Mouse (Mus musculus) cerebellum, adult 9-11 months (tissue): Measurements from ENCODE around the gene Ccdc153.

ENCODE experiments used
- DNase-seq: peaks from one replicate; pipeline ENCODE4 v3.0.0; 2022

The Ccdc153 gene

DNA sequence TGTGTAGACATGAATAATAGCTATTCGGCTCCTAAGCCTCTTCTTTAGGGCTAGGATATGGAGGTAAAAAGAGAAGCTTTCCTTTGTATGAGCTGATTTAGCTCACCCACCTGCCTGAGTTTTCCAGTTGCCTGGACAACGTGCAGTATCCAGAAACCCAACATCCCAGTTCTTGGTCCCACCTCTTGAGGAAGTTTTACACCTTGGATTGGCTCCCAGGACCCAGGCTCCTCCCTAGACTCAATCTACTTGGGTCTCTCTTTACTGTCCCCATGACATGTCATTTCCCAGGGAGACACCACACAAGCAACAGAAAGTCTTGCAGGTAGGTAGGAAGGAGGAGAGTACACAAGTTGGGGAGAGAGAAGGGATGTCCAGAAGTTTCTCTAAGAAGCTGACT lies at the start of gene Ccdc153:
TSS of gene Ccdc153 (plus strand) at position 278 of the 400 bp plus-strand sequence.
- no peak for DNase-seq

DNA sequence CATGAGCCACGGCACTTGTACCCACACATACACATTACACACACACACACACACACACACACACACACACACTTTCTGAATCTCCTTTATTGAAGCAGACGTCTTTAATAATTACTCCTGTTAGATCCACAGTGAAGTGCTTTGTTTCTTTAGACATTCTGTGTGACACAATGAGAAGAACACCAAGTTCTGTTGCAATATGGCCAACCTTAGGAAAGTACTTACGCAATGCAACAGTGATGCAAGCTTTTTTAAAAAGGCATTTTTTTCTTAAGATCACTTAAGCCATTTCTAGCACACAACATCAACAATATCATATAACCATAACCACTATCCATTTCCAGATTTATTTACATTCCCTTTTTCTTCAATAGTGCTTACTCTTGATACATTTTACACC lies 49.3 kb upstream of the Ccdc153 start:
- no peak for DNase-seq

DNA sequence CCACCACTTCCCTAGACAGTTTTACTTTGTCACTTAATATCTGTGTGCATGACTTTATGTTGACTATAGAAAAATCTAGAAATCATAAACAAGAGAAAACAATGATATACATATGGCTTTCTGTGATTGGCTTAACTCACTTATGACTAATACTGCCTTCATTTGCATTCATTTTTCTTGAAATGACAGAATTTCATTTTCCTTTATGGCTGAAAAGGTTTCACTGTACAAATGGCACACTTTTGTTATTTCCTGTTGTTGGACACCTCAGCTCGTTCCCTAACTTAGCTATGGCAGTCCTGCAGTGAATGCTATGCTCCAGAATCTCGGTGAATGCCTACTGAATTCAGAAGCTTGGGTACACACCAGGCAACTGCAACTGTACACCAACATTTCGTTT lies 48.2 kb upstream of the Ccdc153 start:
- DNase-seq, result no peak

DNA sequence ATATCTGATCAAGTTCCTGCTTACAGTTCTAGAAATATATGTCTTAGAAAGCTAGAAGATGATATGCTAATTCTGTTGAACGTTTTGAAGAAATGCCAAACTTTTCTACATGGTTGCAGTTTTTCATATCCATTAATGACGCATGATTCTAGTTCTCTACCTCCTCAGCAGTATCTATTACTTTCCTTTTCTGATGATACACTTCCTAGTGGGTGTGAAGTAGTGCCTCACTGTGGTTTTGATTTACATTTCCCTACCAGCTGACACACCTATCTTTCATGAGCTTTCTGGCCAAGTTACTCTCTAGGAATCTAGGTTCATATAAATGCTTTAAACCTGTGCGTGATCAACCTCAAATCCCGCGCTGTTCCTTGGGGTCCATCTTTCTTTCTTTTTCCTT lies 47.7 kb upstream of the Ccdc153 start:
- DNase-seq, result no peak

DNA sequence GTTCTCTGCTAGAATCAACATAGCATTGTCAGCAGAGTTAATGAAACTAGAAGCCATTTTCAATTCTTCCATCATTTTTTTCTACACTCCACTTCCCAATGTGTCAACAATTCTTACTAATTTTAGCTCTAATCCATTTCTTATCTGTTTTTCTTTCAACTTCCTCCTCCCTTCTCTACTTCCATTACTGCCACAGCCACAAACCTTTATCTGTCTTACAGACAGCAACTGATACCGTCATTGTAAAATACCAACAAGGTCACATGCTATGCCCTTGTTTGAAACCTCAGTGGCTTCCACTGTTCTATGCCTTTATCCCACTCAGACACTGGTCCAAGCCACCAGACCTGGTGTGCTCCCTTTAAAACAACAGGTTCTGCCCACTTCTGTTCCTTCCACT lies 46.5 kb upstream of the Ccdc153 start:
- DNase-seq, result no peak

DNA sequence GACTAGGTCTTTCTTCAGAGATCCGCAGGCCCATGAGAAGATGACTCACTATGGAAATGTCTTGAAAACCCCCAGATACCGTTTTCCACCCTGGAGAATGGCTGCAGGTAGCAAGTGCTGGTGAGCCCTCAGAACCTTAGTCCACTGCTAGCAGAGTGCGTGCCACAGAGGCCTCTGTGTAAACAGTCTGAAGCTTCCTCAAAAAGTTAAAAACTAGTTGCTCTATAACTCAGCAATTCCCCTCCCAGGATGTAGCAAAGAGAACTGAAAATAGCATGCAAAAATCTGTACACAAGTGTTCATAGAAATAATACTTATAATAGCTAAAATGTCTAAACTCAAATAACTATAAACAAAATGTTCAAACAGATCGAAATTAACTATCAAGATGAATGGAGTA lies 44.1 kb upstream of the Ccdc153 start:
- no peak for DNase-seq

DNA sequence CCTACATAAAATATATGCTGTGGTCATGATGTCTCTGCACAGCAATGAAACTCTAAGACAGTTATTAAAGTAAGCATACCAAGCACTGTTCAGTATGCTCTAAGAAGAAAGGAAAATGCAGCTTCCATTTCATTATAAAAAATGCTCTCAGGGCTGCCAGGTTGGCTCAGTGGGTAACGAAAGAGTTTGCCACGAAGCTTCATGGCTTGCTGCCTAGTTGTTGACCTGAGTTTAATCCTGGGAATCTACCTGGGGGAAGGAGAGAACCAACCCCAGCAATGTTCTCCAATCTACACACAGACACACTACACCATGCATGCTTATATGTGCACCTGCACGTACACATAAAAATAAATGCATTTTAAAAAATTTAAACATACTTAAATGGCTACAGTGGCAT lies 41.3 kb upstream of the Ccdc153 start:
- peak; percentile 59 for DNase-seq

DNA sequence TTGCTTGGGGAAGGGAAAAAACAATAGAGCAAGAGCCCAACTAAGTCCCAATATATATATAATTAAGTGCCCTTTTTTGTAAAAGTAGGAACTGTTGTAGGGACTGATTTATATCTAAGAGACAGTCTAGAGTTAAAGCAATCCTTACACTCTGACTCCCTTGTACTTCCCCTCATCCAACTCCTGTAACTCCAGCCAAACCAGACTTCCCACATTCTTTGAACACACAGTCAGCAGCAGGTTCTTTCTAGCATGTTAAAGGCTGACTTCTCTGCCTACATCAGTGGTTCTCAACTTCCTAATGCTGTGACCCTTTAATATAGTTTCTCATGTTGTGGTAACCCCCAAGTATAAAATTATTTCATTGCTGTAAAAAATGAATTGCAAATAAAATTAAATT lies 40.9 kb upstream of the Ccdc153 start:
- DNase-seq, result no peak

DNA sequence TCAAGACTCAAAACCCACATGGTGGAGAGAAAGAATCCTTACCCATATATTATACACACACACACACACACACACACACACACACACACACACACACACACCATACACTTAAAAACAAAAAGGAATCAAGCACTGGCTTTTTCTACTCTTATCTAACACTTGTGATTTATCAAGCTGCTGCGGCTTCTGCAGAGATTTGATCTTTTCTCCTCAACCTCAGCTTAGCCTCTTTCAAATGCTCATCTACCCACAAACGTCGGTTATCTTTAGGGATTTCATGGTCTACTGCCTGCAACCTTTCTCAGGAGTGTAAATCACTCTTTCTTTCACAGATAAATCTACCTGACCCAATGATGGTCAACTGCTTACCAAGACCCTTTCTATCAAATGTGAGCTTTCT lies 40.0 kb upstream of the Ccdc153 start:
- no peak for DNase-seq

DNA sequence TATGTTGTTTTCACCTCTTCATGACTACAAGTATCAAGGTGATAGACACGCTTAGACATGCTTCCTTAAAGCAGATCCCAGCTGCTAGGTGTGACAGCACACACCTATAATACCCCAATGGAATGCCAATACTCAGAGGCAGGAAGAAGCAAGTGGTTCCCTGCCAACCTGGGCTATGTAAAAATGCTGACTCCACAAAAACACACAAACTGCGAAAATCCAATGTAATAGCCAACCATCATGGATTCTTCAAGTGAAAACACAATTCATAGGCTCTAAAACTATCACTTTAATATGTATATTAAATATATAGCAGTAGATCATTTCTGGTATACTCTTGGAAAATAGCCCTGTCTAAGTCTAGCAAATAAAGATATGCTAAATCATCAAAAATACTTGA lies 32.6 kb upstream of the Ccdc153 start:
- no peak for DNase-seq

DNA sequence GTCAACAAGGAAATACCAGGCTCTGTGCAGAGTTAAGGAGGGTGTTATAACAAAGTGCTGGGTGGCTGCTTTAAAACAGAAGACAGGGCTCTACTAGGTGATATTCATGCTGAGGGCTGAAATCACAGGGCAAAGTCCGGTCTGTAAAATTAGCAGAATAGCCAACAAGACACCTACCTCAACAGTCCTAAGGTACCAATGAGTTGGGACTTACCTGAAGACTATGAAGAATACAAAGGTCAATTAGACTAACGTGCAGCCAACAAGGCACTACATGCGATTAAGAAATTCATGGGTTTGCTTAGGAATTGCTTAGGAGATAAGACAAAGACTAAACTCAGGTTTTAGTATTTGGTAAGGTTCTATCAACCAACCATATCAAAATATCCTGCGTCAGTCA lies 31.1 kb upstream of the Ccdc153 start:
- DNase-seq, result no peak

DNA sequence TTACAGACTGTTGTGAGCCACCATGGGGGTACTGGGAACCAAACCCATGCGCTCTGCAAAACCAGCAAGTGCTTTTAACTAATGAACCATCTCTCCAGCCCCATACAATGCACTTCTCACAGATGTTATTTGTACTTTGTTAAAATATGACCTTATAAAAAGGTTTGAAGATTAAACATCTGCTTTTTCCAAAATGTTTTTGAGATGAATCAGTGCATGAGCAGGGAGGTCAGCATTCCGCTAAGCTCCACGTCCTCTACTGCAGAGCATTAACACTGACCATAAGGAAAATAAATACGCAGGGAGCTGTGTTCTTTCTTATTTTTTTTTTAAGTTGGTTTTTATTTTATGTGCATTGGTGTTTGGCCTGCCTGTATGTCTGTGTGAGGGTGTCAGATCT lies 28.1 kb upstream of the Ccdc153 start:
- DNase-seq, result no peak

DNA sequence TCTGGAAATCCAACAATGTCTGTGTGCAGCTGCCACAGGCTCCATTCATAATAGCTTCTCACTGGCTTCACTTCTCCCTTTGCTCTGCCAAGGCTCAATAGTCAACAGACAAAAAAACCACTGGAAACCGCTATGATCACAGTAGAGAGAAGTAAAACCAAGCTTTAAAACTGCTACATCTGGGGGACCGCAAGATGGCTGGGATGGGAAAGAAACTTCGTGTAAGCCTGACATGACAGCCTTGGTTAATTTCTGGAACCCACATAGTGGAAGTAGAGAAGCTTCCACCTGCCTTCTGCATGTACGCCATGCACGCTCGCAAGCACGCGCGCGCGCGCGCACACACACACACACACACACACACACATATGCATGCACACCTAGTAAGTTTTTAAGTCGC lies 26.9 kb upstream of the Ccdc153 start:
- no peak for DNase-seq

DNA sequence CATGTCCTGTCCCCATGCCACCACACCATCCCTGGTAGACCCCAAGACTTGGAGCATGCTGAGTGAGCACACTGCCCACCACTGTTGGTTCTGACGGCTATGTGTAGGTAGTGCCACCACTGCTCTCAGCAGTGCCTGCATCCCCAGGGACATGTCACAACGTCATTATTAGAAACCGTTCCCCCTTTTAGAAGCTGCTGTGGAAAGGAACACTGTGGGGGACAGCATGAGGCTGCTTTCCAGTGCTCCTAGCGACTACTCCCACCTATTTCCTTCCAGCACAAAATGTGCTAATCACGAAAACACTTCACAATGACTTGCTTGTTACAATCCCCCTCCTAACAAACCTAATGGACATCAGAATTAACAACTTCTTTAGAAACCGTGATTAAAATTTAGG lies 14.5 kb upstream of the Ccdc153 start:
- DNase-seq, result no peak

DNA sequence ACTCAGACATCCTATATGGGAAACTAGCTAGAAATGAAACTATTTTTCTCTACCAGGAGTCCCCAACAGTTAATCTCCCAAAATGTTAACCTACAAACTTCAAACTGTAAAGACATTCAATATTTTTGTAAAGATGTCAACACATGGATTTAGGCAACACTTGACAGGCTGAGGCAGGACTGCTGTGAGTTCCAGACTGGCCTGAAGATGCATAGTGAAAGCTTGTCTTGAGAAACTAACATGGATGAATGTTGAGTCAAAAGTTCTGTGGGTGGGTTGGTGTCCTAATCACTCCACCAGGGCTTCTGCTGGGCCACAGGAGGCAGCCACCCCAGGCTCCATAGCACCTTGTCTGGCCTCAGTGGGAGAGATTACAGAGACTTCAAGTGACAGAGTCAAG lies 8.9 kb upstream of the Ccdc153 start:
- no peak for DNase-seq

DNA sequence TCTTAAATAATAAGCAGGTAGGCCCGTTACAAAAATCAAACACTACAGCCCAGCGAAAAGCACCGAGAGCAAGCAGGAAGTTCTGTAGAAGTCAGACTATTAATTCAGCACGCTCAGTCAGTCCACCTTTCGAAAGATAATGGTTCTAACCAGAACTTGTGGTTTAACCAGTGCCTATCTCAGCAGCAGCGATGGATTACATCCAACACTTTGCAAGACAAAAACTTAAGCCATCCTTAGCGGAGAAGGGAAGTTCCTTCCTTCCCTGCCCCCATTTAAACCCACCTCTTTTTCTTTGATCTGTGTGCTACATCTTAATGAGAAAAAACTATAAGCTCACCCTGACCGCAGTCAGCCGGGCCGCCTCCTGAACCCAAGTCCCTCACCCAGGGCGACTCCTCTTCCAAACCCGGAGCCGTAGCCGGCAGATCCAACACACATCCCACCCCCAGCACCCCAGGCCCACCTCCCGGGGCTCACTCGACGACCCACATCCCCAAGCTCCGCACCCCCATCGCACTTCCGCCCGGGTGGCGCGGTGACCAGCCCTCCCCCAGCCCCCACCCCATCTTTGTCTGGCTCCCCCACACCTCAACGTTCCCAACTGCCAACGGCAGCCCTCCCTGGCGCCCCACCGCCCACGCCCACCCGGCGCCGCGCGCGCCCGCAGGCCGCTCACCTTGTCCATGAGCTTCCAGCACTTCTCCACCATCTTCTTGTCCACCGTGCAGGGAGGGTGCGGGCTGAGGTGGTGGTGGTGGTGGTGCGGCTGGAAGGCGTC lies 7.3 kb upstream of the Ccdc153 start:
- DNase-seq, result no peak

DNA sequence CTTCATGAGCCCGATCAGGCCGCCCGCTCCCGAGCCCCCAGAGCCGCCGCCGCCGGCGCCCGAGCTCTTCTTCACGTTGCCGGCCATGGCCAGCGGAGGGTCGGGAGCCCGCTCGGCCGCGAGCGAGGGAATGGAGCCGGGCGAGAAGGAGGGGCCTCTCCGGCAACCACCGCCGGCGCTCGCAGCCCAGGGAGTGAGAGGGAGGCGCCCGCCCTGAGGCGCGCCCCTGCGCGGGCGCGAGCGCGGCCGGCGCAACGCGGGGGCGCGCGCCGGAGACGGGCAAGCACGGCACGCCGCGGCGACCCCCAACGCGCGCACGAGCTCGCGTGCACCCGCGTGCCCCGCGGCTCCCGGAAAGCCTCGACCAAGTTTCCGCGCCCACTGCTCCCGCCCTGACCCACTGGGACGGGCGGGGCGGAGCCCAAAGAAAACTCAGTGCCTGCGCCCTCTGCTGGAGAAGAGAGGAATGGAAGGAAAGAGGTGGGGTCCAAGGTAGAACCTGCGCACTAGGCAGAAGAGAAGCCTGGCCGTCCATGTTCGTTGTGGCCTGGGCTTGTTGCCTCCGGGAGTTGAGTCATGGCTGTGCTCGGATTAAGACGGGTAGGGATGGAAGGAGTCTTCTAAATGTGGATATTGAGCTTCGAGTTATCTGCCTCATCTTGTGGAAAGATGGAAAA lies 6.5 kb upstream of the Ccdc153 start, which contains the start of gene Cbl:
TSS of gene Cbl (minus strand) at position 248 of the 677 bp plus-strand sequence.
- peak; percentile 98 for DNase-seq

DNA sequence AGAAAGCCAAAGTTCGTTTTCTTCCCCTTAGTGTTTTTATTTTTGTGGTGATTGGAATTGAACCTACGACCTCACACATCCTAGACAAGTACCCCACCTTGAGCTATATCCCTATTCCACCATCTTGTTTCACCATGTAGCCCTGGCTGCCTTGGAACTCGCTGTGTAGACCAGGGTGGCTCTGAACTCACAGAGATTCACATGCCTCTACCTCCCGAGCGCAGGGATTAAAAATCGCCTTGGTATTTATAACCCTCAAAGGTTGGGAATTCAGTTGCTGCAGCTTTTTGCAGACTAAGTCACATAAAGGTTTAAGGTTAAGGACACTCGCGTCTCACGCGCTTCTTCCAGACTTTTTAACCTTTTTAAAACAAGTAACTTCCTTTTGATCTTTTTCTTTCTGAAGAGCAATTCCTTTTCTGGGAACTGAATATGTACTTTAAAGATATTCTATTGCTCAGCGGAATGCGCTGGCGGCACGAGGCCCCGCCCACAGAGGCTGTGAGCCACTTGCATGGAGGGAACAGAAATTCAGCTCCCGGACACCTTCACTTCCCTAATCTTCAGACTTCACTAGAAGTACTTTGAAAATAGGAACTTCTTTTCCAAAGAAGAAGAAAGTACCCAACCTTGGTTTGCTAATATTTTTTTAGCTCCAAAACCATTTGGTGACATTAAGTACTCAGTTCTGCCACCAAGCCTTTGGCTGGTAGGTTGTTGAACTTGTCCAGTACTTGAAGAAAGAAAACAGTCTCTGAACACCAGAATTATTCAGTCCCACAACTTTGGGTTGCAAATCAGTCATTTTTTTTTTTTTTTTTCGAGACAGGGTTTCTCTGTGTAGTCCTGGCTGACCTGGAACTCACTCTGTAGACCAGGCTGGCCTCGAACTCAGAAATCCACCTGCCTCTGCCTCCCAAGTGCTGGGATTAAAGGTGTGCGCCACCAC lies 5.7 kb upstream of the Ccdc153 start:
- DNase-seq, result peak; percentile 50

DNA sequence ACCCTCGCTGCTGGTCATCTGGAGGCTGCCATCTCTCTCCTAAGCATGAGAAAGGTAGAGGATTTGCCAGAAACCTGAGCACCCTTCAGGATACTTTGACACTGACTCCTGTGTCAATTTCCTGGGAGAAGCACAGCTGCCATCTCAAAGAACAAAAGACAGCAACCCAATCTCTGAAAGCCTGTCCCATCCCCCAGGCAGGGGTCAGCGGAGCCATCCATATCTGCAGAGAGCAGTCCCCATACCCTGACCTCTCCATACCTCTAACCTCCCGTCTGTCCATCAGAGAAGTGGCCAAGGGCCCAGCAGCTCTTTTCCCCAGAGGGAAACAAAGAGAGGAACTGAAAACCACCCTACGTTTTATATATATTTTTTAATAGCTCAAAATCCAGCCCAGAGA lies 3.9 kb upstream of the Ccdc153 start:
- DNase-seq, result no peak

DNA sequence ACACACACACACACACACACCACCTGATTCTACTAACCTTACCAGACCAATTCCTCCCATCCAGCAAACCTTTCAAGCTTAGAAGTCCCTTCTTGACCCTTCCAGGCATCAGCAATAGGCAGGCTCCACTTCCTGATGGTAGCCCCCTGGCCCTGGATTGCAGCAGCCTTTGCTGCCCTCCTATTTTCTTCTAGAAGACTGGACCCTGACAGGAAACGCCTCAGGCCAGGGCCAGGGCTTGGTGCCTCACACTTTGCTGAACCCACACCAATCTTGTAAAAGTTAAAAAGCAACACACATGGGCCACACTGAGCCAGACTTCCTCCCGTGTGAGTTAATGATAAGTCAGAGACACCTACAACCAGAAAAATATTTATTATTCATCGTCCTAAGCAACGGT lies 3.3 kb upstream of the Ccdc153 start:
- DNase-seq, result no peak

DNA sequence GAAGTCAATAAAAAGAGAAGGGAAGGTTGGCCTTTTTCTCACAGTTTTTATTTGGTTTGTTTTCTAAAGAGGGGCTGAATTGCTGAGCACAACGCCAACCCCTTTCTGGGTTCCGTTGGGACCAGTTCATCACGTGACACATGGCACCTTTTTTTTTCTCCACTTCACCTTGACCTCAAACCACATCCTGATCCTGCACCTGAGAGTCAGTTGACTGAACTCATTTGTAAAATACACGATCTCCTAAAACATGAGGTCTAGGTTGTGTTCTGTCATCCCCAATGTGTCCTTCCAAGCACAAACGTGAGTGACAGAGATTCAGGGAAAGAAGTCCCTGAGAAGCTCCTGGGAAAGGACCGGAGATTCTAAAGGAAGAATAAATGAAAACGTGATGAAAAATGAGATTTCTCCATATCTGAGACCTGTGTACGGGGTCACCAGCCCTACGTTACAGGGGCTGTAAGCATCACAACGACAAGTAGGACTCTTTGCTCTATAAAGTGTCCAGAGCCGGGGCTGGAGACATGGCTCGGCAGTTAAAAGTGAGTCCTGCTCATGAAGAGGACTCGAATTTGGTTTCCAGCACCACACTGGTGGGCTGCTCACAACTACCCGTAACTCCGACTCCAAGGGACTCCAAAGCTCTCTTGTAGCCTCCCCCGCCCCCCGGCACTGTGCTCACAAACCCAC lies 1.8 kb upstream of the Ccdc153 start:
- DNase-seq, result no peak

DNA sequence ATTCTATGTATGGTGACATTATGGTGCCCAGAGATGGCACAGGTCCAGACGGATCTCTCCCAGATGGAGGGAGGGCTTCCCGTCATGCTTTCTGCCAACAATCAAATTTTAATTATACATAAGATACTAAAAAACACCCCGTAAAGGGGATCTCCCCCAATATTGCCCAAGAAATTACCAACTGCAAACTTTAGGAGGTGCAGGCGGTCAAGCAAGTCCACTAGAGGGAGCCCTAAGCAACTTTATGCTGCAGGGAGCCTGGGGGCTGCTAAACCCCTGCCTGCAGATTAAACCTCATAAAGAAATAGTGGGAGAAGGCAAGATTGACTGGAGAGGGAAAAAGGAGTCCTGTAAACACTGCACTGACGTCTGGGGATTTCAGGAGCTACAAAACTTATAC lies 1.0 kb upstream of the Ccdc153 start:
- DNase-seq, result no peak

DNA sequence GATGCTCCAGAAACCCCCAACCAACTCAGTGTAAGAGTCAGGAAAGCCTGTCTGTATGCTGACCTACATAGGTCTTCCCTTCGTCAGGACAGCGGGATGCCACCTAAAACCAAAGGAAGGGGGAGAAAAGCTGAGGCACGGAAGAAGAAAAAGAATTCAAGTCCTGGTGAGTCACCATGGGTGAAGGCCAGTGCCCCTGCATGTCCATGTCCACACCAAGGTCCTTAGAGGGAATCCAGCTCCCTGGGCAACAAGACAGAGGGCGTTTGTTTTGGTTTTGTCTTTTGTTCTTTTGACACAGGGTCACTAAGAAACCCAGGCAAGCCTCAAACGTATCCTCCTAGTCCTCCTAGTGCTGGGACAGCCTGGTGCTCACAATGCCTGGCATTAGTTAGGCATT lies 435 bp downstream of the Ccdc153 start:
- no peak for DNase-seq
